Mouse (Mus musculus): ENCODE measurements around the gene Krtap1-3. TPM values are rescaled to one million over a fixed set of nuclear protein-coding genes. Genes with fewer than 3 reads are reported as not detected.

The Krtap1-3 gene
- polyA plus RNA-seq (2015; fragmentation: Nextera tagmentation; extraction: Ambion mirVana) = not detected in 2 replicates

DNA sequence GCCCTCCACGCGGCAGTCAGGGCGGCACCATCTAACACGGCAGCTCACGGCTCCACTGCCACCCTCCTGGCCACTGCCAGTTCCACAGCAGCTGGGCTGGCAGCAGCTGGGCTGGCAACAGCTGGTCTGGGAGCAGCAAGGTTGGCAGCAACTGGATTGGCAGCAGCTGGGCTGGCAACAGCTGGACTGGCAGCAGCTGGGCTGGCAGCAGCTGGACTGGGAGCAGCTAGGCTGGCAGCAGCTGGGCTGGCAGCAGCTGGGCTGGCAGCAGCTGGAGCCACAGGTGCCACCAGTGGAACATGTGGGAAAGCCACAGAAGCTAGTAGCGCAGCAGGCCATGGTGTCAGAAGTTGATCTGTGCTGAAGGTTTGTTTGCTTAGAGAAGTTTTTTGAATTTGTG is at the start of gene Krtap1-3:
Gene Krtap1-3, minus strand, starts transcription at position 359 of the 400 bp plus-strand sequence.
- no peak for TF ChIP-seq CTCF (IDR thresholded peaks at IDR 0.05; ENCODE audit: low read depth)
- no peak for TF ChIP-seq EP300 (optimal IDR thresholded peaks at IDR 0.05)

DNA sequence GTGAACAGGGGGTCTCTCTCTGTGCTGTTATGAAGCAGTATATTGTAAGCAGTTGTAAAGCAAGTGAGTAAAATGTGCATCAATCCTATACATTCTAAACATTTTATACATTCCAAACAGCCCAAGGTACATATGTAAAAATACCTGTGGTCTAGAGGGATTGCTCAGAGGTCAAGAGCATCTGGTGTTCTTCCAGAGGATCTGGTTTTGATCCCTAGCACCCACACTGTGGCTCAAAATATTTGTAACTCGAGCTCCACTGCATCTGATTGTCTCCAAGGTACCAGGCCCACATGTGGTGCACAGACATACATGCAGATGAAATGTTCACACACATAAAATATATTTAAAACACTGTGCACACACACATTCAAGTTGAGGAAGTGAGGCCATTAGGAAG is 49.8 kb upstream of the Krtap1-3 start:
- H3K9ac ChIP-seq (ENCODE audit: low read length) = no peak overlapping the region
- TF ChIP-seq CTCF (IDR thresholded peaks at IDR 0.05; ENCODE audit: low read depth) (no peak), EP300 (optimal IDR thresholded peaks at IDR 0.05) (no peak)
- WGBS = 25% methylated on average over 1 of the region's 1 CpGs
- DNase-seq (ENCODE audit: low spot score) (no peak), ATAC-seq (ENCODE audit: low FRiP score, low TSS enrichment) (no peak)
- H3K9me3 ChIP-seq (ENCODE audit: control insufficient read depth, low read length) = no peaks in the 10 kb centered on the region
- H3K27me3 ChIP-seq (ENCODE audit: control insufficient read depth, insufficient read depth, low read length) = no peaks in the 10 kb centered on the region
- H3K4me2 ChIP-seq (replicated peaks; ENCODE audit: low read depth) = no peak overlapping the region
- H3K4me3 ChIP-seq (ENCODE audit: low read depth, low read length) = no peak overlapping the region
- H3K27ac ChIP-seq (replicated peaks) = no peak overlapping the region
- H3K36me3 ChIP-seq (ENCODE audit: control insufficient read depth, insufficient read depth, low read length) = no peaks in the 10 kb centered on the region
- H3K4me1 ChIP-seq (replicated peaks; ENCODE audit: control insufficient read depth, insufficient read depth) = no peaks in the 10 kb centered on the region

More for the DNA sequence above, at the start of gene Krtap1-3:
- H3K4me1 ChIP-seq (replicated peaks; ENCODE audit: control insufficient read depth, insufficient read depth) = no peaks in the 10 kb centered on the region
- no peaks in the 10 kb centered on the region for H3K9me3 ChIP-seq (ENCODE audit: control insufficient read depth, low read length)
- H3K27ac ChIP-seq (replicated peaks) = no peak within 1 kb of the TSS
- DNase-seq (ENCODE audit: low spot score) = no peak
- H3K4me2 ChIP-seq (replicated peaks; ENCODE audit: low read depth) = no peak within 1 kb of the TSS
- no peak within 1 kb of the TSS for H3K4me3 ChIP-seq (ENCODE audit: low read depth, low read length)
- H3K9ac ChIP-seq (ENCODE audit: low read length) = no peak within 1 kb of the TSS
- no peak for ATAC-seq (ENCODE audit: low FRiP score, low TSS enrichment)
- no peaks in the 10 kb centered on the region for H3K27me3 ChIP-seq (ENCODE audit: control insufficient read depth, insufficient read depth, low read length)
- H3K36me3 ChIP-seq (ENCODE audit: control insufficient read depth, insufficient read depth, low read length) = no peaks in the 10 kb centered on the region
- 88% methylated on average over 6 of the region's 6 CpGs for WGBS

DNA sequence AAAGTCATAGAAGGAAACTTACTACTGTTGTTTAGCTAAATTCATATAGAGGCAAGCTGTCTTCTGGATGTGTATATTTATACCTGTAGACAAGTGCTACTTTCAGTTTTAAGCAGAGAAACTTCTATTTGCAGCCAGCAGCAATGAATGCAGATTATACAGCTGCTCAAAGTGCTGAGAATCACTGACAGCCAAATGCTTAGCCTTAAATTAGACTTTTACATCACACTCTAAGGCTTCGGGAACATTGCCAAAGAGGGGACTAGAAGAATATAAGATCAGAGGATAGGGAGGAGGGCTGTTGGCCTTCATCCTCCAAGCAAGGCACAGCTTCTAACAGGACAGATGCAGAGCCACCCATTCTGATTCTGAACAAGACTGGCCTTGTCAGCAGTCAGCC is 45.9 kb upstream of the Krtap1-3 start:
- Histone ChIP-seq H3K9me3 (ENCODE audit: control insufficient read depth, low read length) (no peaks in the 10 kb centered on the region), H3K9ac (ENCODE audit: low read length) (no peak overlapping the region), H3K4me1 (replicated peaks; ENCODE audit: control insufficient read depth, insufficient read depth) (no peaks in the 10 kb centered on the region), H3K27ac (replicated peaks) (no peak overlapping the region), H3K4me3 (ENCODE audit: low read depth, low read length) (no peak overlapping the region), H3K27me3 (ENCODE audit: control insufficient read depth, insufficient read depth, low read length) (no peaks in the 10 kb centered on the region), H3K4me2 (replicated peaks; ENCODE audit: low read depth) (no peak overlapping the region), H3K36me3 (ENCODE audit: control insufficient read depth, insufficient read depth, low read length) (no peaks in the 10 kb centered on the region)
- 56% methylated on average over 1 of the region's 1 CpGs for WGBS
- ATAC-seq (ENCODE audit: low FRiP score, low TSS enrichment) (no peak), DNase-seq (ENCODE audit: low spot score) (no peak)
- TF ChIP-seq EP300 (optimal IDR thresholded peaks at IDR 0.05) (no peak), CTCF (IDR thresholded peaks at IDR 0.05; ENCODE audit: low read depth) (no peak)

DNA sequence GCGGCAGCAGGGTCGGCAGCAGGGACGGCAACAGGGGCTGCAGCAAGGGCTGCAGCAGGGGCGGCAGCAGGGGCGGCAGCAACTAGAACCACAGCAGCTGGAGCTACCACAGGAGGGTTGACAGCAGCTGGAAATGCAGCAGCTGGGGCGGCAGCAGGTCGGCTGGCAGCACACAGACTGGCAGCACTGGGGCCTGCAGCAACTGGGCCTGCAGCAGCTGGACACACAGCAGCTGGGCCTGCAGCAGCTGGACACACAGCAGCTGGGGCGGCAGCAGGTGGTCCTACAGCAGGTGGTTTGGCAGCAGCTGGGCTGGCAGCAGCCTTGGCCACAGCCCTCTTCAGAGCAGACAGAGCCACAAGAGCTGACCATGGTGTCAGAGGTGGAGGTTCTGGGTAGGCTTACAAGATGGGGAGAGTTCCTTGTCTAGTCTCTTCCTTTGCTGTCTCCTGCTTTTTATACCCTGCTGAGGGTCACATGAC is 43.6 kb upstream of the Krtap1-3 start, which contains the start of gene Krtap4-2:
Gene Krtap4-2, minus strand, starts transcription at position 432 of the 482 bp plus-strand sequence.
- Histone ChIP-seq H3K27ac (replicated peaks) (no peak within 1 kb of the TSS), H3K4me3 (ENCODE audit: low read depth, low read length) (no peak within 1 kb of the TSS), H3K36me3 (ENCODE audit: control insufficient read depth, insufficient read depth, low read length) (no peaks in the 10 kb centered on the region), H3K27me3 (ENCODE audit: control insufficient read depth, insufficient read depth, low read length) (no peaks in the 10 kb centered on the region), H3K9ac (ENCODE audit: low read length) (no peak within 1 kb of the TSS), H3K4me1 (replicated peaks; ENCODE audit: control insufficient read depth, insufficient read depth) (no peaks in the 10 kb centered on the region), H3K9me3 (ENCODE audit: control insufficient read depth, low read length) (no peaks in the 10 kb centered on the region), H3K4me2 (replicated peaks; ENCODE audit: low read depth) (no peak within 1 kb of the TSS)
- TF ChIP-seq EP300 (optimal IDR thresholded peaks at IDR 0.05) (no peak), CTCF (IDR thresholded peaks at IDR 0.05; ENCODE audit: low read depth) (no peak)
- WGBS = 42% methylated on average over 8 of the region's 8 CpGs
- ATAC-seq (ENCODE audit: low FRiP score, low TSS enrichment) (no peak), DNase-seq (ENCODE audit: low spot score) (no peak)

DNA sequence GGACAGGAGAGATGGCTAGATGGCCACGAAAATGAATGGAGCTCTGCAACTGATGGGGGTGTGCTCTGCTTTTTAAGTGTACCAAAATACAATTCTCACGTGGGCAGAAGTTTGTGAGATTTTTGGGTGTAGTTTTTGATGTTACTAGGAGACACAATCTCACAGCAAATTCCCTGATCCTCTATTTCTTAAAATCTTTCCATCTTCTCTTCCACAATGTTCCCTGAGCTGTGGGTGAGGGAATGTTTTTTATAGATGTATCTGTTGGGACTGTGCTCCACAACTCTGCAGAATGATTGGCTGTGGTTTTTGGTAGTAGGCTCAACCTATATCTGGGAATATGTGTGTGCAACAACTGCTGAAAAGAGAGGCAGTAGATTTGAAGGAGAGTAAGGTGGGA is 42.2 kb upstream of the Krtap1-3 start:
- H3K9me3 ChIP-seq (ENCODE audit: control insufficient read depth, low read length) = no peaks in the 10 kb centered on the region
- no peak overlapping the region for H3K4me2 ChIP-seq (replicated peaks; ENCODE audit: low read depth)
- no peaks in the 10 kb centered on the region for H3K36me3 ChIP-seq (ENCODE audit: control insufficient read depth, insufficient read depth, low read length)
- H3K27ac ChIP-seq (replicated peaks) = no peak overlapping the region
- H3K4me3 ChIP-seq (ENCODE audit: low read depth, low read length) = no peak overlapping the region
- H3K9ac ChIP-seq (ENCODE audit: low read length) = no peak overlapping the region
- no peak for ATAC-seq (ENCODE audit: low FRiP score, low TSS enrichment)
- no peaks in the 10 kb centered on the region for H3K4me1 ChIP-seq (replicated peaks; ENCODE audit: control insufficient read depth, insufficient read depth)
- WGBS = 76% methylated on average over 2 of the region's 2 CpGs
- TF ChIP-seq EP300 (optimal IDR thresholded peaks at IDR 0.05) (no peak), CTCF (IDR thresholded peaks at IDR 0.05; ENCODE audit: low read depth) (no peak)
- no peak for DNase-seq (ENCODE audit: low spot score)
- no peaks in the 10 kb centered on the region for H3K27me3 ChIP-seq (ENCODE audit: control insufficient read depth, insufficient read depth, low read length)

DNA sequence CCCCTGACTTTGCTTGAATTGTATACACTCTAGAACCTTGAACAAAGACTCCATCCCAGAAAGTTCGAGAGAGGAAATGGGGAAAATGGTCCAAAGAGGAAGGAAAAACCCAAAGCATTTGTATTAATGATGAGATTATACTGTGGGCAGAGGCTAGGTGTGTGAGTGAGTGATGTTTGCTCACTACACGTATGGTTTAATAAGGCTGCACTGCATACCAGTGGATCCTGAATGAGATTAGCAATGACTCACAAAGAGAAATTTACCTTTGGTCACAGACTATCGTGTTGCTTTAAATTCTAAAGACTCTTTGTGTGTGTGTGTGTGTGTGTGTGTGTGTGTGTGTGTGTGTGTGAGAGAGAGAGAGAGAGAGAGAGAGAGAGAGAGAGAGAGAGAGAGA is 39.8 kb upstream of the Krtap1-3 start:
- DNase-seq (ENCODE audit: low spot score) (no peak), ATAC-seq (ENCODE audit: low FRiP score, low TSS enrichment) (peak; percentile 77)
- no peaks in the 10 kb centered on the region for H3K27me3 ChIP-seq (ENCODE audit: control insufficient read depth, insufficient read depth, low read length)
- no peak overlapping the region for H3K4me3 ChIP-seq (ENCODE audit: low read depth, low read length)
- no peaks in the 10 kb centered on the region for H3K36me3 ChIP-seq (ENCODE audit: control insufficient read depth, insufficient read depth, low read length)
- no peak overlapping the region for H3K27ac ChIP-seq (replicated peaks)
- H3K9me3 ChIP-seq (ENCODE audit: control insufficient read depth, low read length) = no peaks in the 10 kb centered on the region
- no peak overlapping the region for H3K4me2 ChIP-seq (replicated peaks; ENCODE audit: low read depth)
- 28% methylated on average over 3 of the region's 3 CpGs for WGBS
- no peak overlapping the region for H3K9ac ChIP-seq (ENCODE audit: low read length)
- H3K4me1 ChIP-seq (replicated peaks; ENCODE audit: control insufficient read depth, insufficient read depth) = no peaks in the 10 kb centered on the region
- TF ChIP-seq CTCF (IDR thresholded peaks at IDR 0.05; ENCODE audit: low read depth) = no peak
